Mouse (Mus musculus): ENCODE results near the gene Gpt2.

- no peak for TF ChIP-seq TBP (conservative IDR thresholded peaks at IDR 0.05; ENCODE audit: low read depth, low read length)
- TF ChIP-seq JUND (conservative IDR thresholded peaks at IDR 0.05; ENCODE audit: low read depth, low read length) = no peak
- no peak for TF ChIP-seq MAFK (IDR thresholded peaks at IDR 0.05; ENCODE audit: insufficient replicate concordance, low read length)
- no peak for TF ChIP-seq EP300 (IDR thresholded peaks at IDR 0.05; ENCODE audit: low read length)
- no peak for TF ChIP-seq CTCF (conservative IDR thresholded peaks at IDR 0.05 in 1 of 2, IDR thresholded peaks at IDR 0.05 in 1 of 2; ENCODE audit: low read depth in 2 of 2, low read length in 2 of 2)
- TF ChIP-seq POLR2A (IDR thresholded peaks at IDR 0.05; ENCODE audit: low read depth, low read length) = no peak
- TF ChIP-seq MYC (IDR thresholded peaks at IDR 0.05; ENCODE audit: low read depth, low read length) = no peak
Measured at GRCm38 (mm10) chr8:85496778-85497177, 4.4 kb downstream of the Gpt2 start.

All from CH12.LX (cell line).